Mouse (Mus musculus) spleen, postnatal 4 days (tissue): Measurements from ENCODE around the gene Lhfpl3.

Experiments
- DNase-seq, 2 experiments: peaks; one replicate each; pipeline ENCODE4 v3.0.0; 2022; ENCODE audit warnings: low spot score in 2 of 2

Gene Lhfpl3

GRCm38 (mm10) chr5:22926171-22926570 lies 180.3 kb downstream of the Lhfpl3 start:
- no peak for DNase-seq

- DNase-seq = no peak
Observed at GRCm38 (mm10) chr5:22928746-22929145, 182.9 kb downstream of the Lhfpl3 start.

GRCm38 (mm10) chr5:22943306-22943705 lies 197.4 kb downstream of the Lhfpl3 start:
- DNase-seq = no peak

- DNase-seq = no peak
Observed at GRCm38 (mm10) chr5:22963300-22963699, 217.4 kb downstream of the Lhfpl3 start.

GRCm38 (mm10) chr5:22986771-22987170 lies 240.9 kb downstream of the Lhfpl3 start:
- DNase-seq = no peak

GRCm38 (mm10) chr5:22999811-23000210 lies 254.0 kb downstream of the Lhfpl3 start:
- no peak for DNase-seq

GRCm38 (mm10) chr5:23003123-23003797 lies 257.4 kb downstream of the Lhfpl3 start:
- no peak for DNase-seq

GRCm38 (mm10) chr5:23006207-23006606 lies 260.3 kb downstream of the Lhfpl3 start:
- no peak for DNase-seq

- no peak for DNase-seq
Observed at GRCm38 (mm10) chr5:23010460-23010859, 264.6 kb downstream of the Lhfpl3 start.

- no peak for DNase-seq
Observed at GRCm38 (mm10) chr5:23013997-23014396, 268.1 kb downstream of the Lhfpl3 start.

GRCm38 (mm10) chr5:23015587-23016335 lies 269.9 kb downstream of the Lhfpl3 start:
- no peak for DNase-seq

- DNase-seq = no peak
Observed at GRCm38 (mm10) chr5:23034944-23035726, 289.3 kb downstream of the Lhfpl3 start.

GRCm38 (mm10) chr5:23035727-23036029 lies 289.8 kb downstream of the Lhfpl3 start:
- no peak for DNase-seq

GRCm38 (mm10) chr5:23040429-23040828 lies 294.6 kb downstream of the Lhfpl3 start:
- DNase-seq = no peak

- no peak for DNase-seq
Observed at GRCm38 (mm10) chr5:23042862-23043261, 297.0 kb downstream of the Lhfpl3 start.

- DNase-seq = no peak
Observed at GRCm38 (mm10) chr5:23049083-23049663, 303.3 kb downstream of the Lhfpl3 start.

- no peak for DNase-seq
Observed at GRCm38 (mm10) chr5:23051458-23051857, 305.6 kb downstream of the Lhfpl3 start.

- no peak for DNase-seq
Observed at GRCm38 (mm10) chr5:23094894-23095293, 349.0 kb downstream of the Lhfpl3 start.

- DNase-seq = no peak
Observed at GRCm38 (mm10) chr5:23106536-23106935, 360.7 kb downstream of the Lhfpl3 start.

- DNase-seq = no peak
Observed at GRCm38 (mm10) chr5:23111307-23111706, 365.4 kb downstream of the Lhfpl3 start.

GRCm38 (mm10) chr5:23114249-23114648 lies 368.4 kb downstream of the Lhfpl3 start:
- DNase-seq = no peak

- no peak for DNase-seq
Observed at GRCm38 (mm10) chr5:23126851-23127250, 381.0 kb downstream of the Lhfpl3 start.
